Mouse (Mus musculus): ENCODE measurements around the gene Olfr1412. TPM values are rescaled to one million over a fixed set of nuclear protein-coding genes. Genes with fewer than 3 reads are reported as not detected.

The Olfr1412 gene
- polyA plus RNA-seq, 1 experiment from 2014 or later = not detected

GRCm38 (mm10) chr1:92638181-92638580 is 52.6 kb downstream of the Olfr1412 start:
- H3K4me3 ChIP-seq (ENCODE audit: low read depth, low read length) = no peak overlapping the region
- no peaks in the 10 kb centered on the region; the same call in 1 of the 2 replicates for H3K36me3 ChIP-seq (replicated peaks; ENCODE audit: control insufficient read depth, insufficient read depth, low read depth, low read length)
- 90% methylated on average over 3 of the region's 3 CpGs for WGBS
- no peak for ATAC-seq (replicated peaks; ENCODE audit: insufficient number of reproducible peaks, low FRiP score, low TSS enrichment, low read depth)
- H3K9ac ChIP-seq (replicated peaks; ENCODE audit: low read length) = no peak overlapping the region
- no peaks in the 10 kb centered on the region; the same call in 1 of the 2 replicates for H3K4me1 ChIP-seq (ENCODE audit: control insufficient read depth, insufficient read depth, low read length)
- no peak overlapping the region for H3K4me2 ChIP-seq (ENCODE audit: low read depth, low read length)
- no peaks in the 10 kb centered on the region for H3K9me3 ChIP-seq (replicated peaks; ENCODE audit: control insufficient read depth, low read length)
- no peak overlapping the region for H3K27ac ChIP-seq (replicated peaks; ENCODE audit: low read depth, low read length)
- H3K27me3 ChIP-seq (ENCODE audit: control insufficient read depth, insufficient read depth, low read length) = no peaks in the 10 kb centered on the region
- DNase-seq (ENCODE audit: low spot score) = no peak

DNA sequence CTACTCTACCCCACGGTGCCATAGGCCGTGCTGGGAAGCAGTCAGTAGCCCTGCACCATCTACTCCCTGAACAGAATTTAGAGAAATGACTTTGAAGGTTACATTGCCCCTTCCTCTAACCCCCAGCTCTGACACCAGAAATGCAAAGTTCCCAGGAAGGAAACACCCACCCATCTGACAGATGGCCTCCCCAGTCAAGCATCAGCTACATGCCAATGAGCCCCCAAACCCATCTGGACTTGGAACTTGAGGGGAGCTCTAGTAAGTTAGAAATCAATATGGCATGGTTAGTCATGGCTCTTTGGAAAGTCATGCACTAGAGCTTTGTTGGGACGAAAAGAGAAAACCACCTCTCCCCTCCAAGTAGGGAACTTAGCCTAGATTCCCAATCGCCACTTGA is 53.2 kb downstream of the Olfr1412 start:
- no peak overlapping the region for H3K9ac ChIP-seq (replicated peaks; ENCODE audit: low read length)
- H3K27me3 ChIP-seq (ENCODE audit: control insufficient read depth, insufficient read depth, low read length) = no peaks in the 10 kb centered on the region
- DNase-seq (ENCODE audit: low spot score) (no peak), ATAC-seq (replicated peaks; ENCODE audit: insufficient number of reproducible peaks, low FRiP score, low TSS enrichment, low read depth) (no peak)
- no peaks in the 10 kb centered on the region for H3K9me3 ChIP-seq (replicated peaks; ENCODE audit: control insufficient read depth, low read length)
- H3K4me1 ChIP-seq (ENCODE audit: control insufficient read depth, insufficient read depth, low read length) = no peaks in the 10 kb centered on the region; the same call in 1 of the 2 replicates
- H3K27ac ChIP-seq (replicated peaks; ENCODE audit: low read depth, low read length) = no peak overlapping the region
- WGBS = 94% methylated on average over 4 of the region's 4 CpGs
- no peak overlapping the region for H3K4me2 ChIP-seq (ENCODE audit: low read depth, low read length)
- no peak overlapping the region for H3K4me3 ChIP-seq (ENCODE audit: low read depth, low read length)
- H3K36me3 ChIP-seq (replicated peaks; ENCODE audit: control insufficient read depth, insufficient read depth, low read depth, low read length) = no peaks in the 10 kb centered on the region; the same call in 1 of the 2 replicates

GRCm38 (mm10) chr1:92640393-92640792 is 54.8 kb downstream of the Olfr1412 start:
- Histone ChIP-seq H3K27ac (replicated peaks; ENCODE audit: low read depth, low read length) (no peak overlapping the region), H3K4me3 (ENCODE audit: low read depth, low read length) (peak overlapping the region; percentile 82), H3K9ac (replicated peaks; ENCODE audit: low read length) (no peak overlapping the region), H3K9me3 (replicated peaks; ENCODE audit: control insufficient read depth, low read length) (no peaks in the 10 kb centered on the region), H3K4me2 (ENCODE audit: low read depth, low read length) (peak overlapping the region; percentile 92; the same call in 1 of the 2 replicates), H3K36me3 (replicated peaks; ENCODE audit: control insufficient read depth, insufficient read depth, low read depth, low read length) (no peaks in the 10 kb centered on the region; the same call in 1 of the 2 replicates), H3K4me1 (ENCODE audit: control insufficient read depth, insufficient read depth, low read length) (no peaks in the 10 kb centered on the region; the same call in 1 of the 2 replicates), H3K27me3 (ENCODE audit: control insufficient read depth, insufficient read depth, low read length) (no peaks in the 10 kb centered on the region)
- ATAC-seq (replicated peaks; ENCODE audit: insufficient number of reproducible peaks, low FRiP score, low TSS enrichment, low read depth) = no peak
- 90% methylated on average over 6 of the region's 6 CpGs for WGBS
- no peak for DNase-seq (ENCODE audit: low spot score)

Other genes with a start within 250 kb of the Olfr1412 start
- gene Ndufa10, start 111.9 kb upstream of the Olfr1412 start, polyA plus RNA-seq (2014; fragmentation: Nextera tagmentation; extraction: Ambion mirVana) = 275 and 332 TPM in 2 replicates
- not detected in 2 replicates for gene Olfr1416, start 100.7 kb upstream of the Olfr1412 start, polyA plus RNA-seq (2014; fragmentation: Nextera tagmentation; extraction: Ambion mirVana)
- not detected in 2 replicates for gene Olfr1415, start 89.7 kb upstream of the Olfr1412 start, polyA plus RNA-seq (2014; fragmentation: Nextera tagmentation; extraction: Ambion mirVana)
- gene Olfr1414, start 67.1 kb upstream of the Olfr1412 start, polyA plus RNA-seq (2014; fragmentation: Nextera tagmentation; extraction: Ambion mirVana) = 0.22 TPM in 1 of 2 replicates, not detected in the other
- not detected in 2 replicates for gene Olfr1413, start 14.5 kb upstream of the Olfr1412 start, polyA plus RNA-seq (2014; fragmentation: Nextera tagmentation; extraction: Ambion mirVana)
- gene Olfr1411, start 8.6 kb downstream of the Olfr1412 start, polyA plus RNA-seq (2014; fragmentation: Nextera tagmentation; extraction: Ambion mirVana) = not detected in 2 replicates
- gene Olfr1410, start 20.0 kb downstream of the Olfr1412 start, polyA plus RNA-seq (2014; fragmentation: Nextera tagmentation; extraction: Ambion mirVana) = not detected in 2 replicates
- 0.11 TPM in 1 of 2 replicates, not detected in the other for gene Olfr12, start 32.0 kb downstream of the Olfr1412 start, polyA plus RNA-seq (2014; fragmentation: Nextera tagmentation; extraction: Ambion mirVana)
- gene Cops9, start 56.2 kb downstream of the Olfr1412 start, polyA plus RNA-seq (2014; fragmentation: Nextera tagmentation; extraction: Ambion mirVana) = 307 and 343 TPM in 2 replicates
- gene Otos, start 63.1 kb downstream of the Olfr1412 start, polyA plus RNA-seq (2014; fragmentation: Nextera tagmentation; extraction: Ambion mirVana) = 0.25 TPM in 1 of 2 replicates, not detected in the other
- 37.7 and 41.9 TPM in 2 replicates for gene Gpc1, start 245.9 kb downstream of the Olfr1412 start, polyA plus RNA-seq (2014; fragmentation: Nextera tagmentation; extraction: Ambion mirVana)

Data from embryonic facial prominence, embryonic 11.5 days (tissue).